Mouse (Mus musculus) kidney, adult 2 months (tissue): ENCODE data around the gene Chkb.

ENCODE experiments used
- CTCF ChIP-seq: fragments of 200-500 bp; conservative IDR thresholded peaks from 2 replicates; pipeline ENCODE4 v1.5.1; 2011; ENCODE audit warnings: low read depth, mild to moderate bottlenecking, control low read depth, low read length, moderate library complexity, mixed read lengths; ENCODE audit not compliant: insufficient read depth, insufficient read length
- POLR2A ChIP-seq: fragments of 200-500 bp; IDR thresholded peaks from one replicate; pipeline ENCODE4 v1.6.1; 2011; ENCODE audit warnings: low read depth, low read length, control low read depth

DNA sequence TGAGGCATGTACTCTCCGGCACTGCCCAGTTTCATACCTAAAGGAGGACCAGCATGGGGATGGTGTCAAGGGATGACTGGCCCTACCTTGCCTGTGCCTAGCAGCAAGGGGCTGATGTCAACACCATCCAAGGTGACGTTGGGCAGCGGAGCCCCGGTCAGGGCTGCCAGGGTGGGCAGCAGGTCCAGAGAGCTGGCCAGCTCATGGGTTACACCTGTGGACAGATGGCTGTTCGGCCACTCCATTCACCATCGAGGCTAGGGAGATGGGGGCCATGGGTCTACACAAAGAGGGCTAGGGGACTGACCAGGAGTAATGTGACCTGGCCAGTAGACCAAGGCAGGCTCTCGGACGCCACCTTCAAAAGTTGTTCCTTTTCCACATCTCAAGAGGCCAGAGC, 44.2 kb upstream of the Chkb start:
- TF ChIP-seq CTCF (no peak), POLR2A (no peak)
